Mouse (Mus musculus) brain, embryonic 18.5 days (tissue): ENCODE measurements around the gene Cacna1c.

Experiments
- DNase-seq: peaks from one replicate; pipeline ENCODE4 v3.0.0-alpha.2; 2012; ENCODE audit warnings: low read depth, low spot score

Gene Cacna1c

GRCm38 (mm10) chr6:118963283-118963682 is 232.9 kb downstream of the Cacna1c start:
- no peak for DNase-seq

DNA sequence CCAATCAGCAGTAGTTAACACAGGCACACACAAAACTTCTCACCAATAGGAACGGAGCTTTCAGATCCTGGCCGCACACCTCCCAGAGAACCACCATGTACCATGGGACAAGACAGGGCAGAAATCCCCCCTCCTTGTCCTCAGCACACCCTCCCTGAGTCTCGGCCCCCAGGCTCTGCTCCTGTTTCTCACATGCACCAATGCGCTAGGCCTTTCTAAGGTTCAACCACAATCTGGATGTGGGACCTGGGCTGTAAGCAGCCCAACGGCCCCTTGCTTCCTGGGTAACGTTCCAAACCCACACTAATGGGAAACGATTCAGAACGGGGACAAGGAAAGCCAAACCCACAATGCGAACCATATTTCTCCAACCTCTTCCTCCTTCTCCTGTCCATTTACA is 237.7 kb downstream of the Cacna1c start:
- DNase-seq = no peak

- no peak for DNase-seq
Measured at GRCm38 (mm10) chr6:118956234-118956633, 240.0 kb downstream of the Cacna1c start.

DNA sequence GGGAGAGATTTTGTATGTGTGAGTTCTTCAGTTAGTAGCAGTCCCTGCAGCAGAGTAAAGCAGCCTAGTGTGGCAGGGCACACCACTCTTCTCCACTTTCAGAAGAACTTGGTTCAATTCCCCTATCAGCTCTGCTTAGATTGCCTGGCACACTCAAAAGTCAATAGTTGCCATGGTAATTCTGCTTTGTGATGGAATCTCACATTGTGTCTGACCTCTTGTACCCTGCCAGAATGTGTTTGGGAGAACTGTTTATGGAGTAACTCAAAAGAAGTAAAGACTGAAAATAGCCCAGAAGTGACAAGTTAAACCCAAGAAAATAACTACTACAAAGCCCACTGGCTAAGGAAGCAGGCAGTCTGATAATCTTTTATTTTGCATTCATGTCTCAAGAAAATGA is 240.4 kb downstream of the Cacna1c start:
- DNase-seq = no peak

GRCm38 (mm10) chr6:118954988-118955554 is 241.1 kb downstream of the Cacna1c start:
- no peak for DNase-seq

DNA sequence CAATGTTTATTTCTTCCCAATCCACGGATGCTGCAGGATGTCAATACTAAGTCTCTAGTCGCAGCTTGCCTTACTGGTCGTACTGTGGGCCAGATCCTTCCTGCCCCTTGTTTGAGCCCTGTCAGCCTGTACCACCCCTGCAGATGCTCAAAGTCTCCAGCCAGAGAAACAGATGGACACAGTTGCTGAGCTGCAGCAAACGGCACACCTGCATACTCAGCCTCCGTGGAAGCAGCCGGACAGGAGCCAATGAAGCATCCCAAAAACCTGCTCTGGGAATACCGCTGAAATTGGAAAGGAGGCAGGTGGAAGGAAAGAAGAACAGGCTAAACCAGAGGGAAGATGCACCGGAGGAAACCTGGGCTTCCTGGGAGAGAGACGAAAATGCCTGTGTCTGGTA is 243.8 kb downstream of the Cacna1c start:
- no peak for DNase-seq

DNA sequence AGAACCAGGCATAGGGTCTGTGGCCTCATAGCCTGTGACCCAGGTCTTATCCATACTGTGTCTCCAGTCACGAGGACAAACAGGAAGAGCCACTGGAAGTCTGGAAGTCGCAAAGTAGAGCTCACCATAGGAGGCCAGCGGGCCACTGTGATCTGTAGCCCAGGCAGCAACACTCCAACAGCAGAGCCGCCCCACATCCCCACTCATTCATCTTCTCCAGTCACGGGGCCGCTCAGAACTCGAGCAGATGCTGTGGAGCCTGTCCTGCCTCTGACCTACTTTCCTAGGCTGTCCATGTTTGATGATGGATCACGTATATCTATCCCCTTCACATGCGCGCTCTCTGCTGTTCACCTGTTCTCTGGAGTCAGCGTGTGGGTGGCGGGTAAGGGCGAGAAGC is 246.0 kb downstream of the Cacna1c start:
- DNase-seq = no peak

DNA sequence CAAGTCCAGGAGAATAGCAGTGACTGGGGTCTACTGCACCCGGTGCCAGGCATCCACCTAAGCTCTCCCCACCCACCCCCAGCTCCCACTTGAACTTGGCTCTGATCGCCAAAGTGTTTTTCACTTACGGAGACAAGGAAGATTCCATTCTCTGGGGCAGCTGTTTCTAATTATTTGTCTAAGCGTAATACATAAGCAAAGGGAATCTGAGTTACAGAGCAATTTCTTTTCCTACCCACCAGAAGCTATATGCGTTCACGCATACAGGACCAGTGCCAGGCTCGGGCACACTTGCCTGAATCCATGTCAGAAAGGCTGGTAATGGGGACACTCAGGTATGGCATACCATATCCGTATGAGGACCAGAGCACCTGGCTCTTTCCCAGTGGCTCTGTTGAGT is 248.9 kb downstream of the Cacna1c start:
- no peak for DNase-seq

- no peak for DNase-seq
Measured at GRCm38 (mm10) chr6:118946660-118947059, 249.6 kb downstream of the Cacna1c start.

GRCm38 (mm10) chr6:118944093-118944492 is 252.1 kb downstream of the Cacna1c start:
- no peak for DNase-seq

GRCm38 (mm10) chr6:118941816-118942215 is 254.4 kb downstream of the Cacna1c start:
- no peak for DNase-seq

DNA sequence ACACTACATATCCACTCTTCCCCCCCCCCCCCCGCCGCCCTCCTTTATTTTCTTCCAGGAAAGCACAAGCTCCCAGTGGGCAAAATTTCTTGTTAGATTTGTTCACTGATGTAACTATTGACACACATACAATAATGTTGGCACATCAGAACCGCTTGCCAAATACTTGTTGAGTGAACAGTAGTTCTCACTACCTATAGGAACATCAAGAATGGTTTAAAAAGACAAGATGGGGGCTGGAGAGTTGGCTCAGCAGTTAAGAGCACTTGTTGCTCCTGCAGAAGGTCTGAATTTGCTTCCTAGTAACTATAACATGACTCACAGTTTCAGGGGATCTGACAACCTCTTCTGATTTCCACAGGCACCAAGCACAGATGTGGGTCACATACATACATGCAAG is 255.2 kb downstream of the Cacna1c start:
- no peak for DNase-seq

GRCm38 (mm10) chr6:118939626-118940025 is 256.6 kb downstream of the Cacna1c start:
- DNase-seq = no peak

DNA sequence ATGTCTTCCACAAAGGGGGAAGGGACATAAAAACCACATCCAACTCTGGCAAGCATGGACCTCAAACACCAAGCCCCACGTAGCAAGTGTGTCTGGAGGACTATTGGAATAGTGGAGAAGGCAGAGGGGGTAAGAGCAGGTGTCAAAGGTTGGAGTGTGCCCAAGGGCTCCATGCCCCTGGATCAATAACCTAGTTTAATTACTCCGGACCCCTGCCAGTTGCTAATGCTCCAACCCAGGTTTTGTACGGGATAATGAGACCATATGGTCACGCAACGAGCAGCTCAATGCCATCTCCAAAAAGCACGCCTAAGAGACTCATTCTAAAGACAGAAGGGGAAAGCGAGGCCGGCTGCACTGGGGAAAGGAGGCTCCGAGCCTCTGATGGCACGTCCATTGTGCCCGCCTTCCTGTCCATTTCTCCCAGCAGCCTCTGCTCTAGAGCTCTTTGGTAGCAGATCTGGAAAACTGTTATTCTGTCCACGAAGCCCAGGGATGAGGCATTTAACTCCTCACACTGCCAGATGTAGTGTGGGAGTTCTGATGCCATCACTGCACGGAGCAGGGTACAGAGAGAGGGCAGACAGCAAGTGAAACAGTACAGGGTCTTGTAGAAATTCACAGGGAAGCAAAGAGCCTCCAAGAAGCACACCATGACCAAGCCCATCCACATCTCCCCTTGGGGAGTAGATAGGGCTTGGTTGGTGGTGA is 257.7 kb downstream of the Cacna1c start:
- DNase-seq = no peak

DNA sequence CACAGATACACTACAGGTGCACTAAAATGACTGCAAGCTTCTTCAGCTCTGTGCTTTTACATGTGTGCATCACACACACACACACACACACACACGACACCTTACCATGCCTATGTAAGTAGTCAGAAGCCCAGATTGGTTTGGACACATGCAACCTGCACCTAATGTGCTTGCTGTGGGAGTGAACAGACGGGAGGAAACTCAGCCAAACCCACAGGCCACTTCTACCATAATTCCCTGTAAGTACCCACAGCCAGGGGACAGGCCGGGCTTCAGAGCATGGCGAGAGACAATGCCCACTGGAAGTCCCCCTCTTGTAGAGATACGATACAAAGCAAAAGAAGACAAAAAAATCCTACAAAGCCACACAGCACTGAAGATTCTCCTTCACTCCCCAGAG is 258.7 kb downstream of the Cacna1c start:
- DNase-seq = no peak

DNA sequence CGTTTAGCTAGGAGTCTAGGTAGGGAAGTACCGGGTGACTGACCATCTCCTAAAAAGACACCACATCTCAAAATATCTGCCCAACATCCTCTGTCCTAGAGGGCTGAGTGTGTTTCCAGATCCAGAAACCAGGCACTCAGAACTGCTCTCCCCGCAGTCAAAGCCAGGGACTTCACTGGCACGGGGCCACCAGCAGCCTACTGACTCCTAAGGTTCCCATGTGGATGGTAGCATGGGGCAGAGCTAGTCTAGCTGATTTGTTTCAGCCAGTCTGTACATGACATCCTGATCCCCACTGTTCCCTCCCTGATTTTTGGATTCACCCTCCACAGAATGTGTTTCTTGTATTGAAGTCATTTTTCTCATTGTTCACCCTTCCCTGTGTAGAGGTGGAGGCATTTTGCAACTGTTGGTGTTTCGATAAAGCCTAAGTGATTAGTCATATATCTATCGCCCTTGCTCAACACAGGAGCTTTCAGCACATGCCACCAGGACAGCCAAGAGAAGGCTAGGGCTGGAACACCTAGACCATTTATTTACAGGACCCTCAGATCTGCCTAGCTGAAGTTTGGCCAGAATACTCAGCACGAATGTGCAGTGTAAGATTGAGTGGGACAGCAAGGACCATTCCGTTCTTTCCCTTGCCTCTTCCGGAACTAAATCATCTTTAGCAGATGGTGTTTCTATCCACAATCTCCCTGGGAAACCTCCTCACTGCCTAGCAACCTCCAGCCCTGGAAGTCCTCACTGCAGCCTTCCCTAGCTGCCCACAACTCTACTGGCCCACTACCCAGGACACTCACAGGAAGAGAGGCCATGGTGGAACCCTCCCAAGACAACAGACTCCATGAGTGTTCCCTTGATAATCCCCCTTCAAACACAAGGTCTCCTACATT is 260.4 kb downstream of the Cacna1c start:
- DNase-seq = no peak

DNA sequence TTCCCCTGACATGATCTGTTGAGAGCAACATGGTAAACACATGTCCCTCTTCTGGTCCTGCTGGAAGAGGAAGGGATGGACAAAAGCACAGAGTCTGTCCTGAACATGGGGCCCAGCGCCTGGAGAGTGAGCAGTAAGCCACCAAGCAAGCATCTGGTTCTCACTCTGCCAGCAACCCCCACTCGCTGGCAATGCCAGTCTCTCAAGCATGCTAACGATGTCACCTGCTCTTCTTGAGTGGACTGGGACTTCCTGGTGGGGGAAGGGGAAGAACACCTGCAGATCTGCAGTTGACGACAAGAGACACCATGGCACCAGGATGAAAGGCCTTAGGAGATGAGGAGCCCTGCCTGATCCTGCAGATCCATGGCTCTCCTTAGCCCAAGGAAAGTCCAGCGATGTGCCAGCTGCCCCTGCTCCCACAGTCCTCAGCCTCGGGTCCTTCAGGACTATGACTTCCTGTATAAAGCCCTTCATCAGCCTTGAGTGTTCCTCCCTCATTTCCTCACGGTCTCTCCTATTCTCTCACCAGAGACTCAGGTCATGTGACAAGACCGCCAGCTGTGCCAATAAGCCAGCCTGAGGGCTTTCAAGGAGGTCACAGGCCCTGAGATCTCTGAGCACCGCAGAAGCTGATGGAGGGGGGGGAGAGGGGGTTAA is 261.8 kb downstream of the Cacna1c start:
- DNase-seq = no peak

DNA sequence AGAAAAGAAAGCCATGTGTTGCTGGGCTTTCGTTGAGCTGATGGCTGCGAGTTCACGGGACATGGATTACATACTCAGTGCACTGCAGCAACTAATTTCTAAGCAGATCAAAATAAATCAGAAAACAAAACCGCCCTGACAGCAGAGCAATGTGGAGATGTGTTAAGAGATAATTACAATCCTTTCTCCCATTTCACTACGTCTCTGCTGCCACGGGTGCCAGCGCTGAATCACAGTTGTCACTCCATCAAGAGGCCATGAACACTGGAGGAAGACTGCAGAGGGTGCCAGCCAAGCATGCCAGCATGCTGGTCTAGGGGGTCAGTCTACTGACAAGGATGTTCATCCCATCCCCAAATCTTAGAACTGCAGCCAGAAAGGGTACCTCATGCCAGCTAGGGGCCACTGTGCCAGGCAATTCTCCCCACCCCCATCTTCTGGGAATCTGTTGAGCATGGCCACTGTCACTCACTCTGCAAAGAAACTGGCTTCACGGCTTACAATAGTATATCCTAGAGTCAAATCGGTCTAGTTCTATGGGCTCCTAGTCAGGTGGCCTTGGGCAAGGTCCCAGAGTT is 263.1 kb downstream of the Cacna1c start:
- DNase-seq = no peak

- no peak for DNase-seq
Measured at GRCm38 (mm10) chr6:118932002-118932700, 264.1 kb downstream of the Cacna1c start.

DNA sequence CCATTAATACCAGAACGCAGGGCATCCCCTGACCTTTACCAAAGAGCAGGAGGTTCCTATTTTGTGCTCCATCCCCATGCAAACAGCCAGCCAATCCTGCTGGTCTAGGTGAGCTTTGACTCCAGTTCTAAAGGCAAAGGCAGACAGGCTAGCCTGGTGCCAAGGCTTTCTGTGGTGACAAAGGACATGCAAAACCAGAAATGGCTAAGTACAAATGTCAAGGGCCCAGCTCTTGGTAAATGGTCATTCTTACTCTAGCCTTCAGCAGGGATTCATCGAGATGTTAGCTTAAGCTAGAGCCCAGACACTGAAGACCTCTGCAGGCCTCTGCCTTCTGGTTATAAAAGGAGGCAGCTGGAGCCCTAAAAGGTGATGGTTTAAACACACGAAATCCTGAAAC is 269.5 kb downstream of the Cacna1c start:
- DNase-seq = no peak

GRCm38 (mm10) chr6:118924426-118924825 is 271.8 kb downstream of the Cacna1c start:
- DNase-seq = no peak
